24 mouse cellular contexts compared by ENCODE assay signal in genomic region chr3:126627968-126628367, GRCm38 (mm10). TPM values are rescaled to one million over a fixed set of nuclear protein-coding genes. Genes with fewer than 3 reads are reported as not detected.
DNase-seq lines count a peak whose midpoint lies in the region; ATAC-seq and TF ChIP-seq lines count a peak whose summit lies in the region.
"Had no signal": no experiment of that assay in that cellular context is flagged by ENCODE, and none has a peak within 500 bp of the region (broad histone marks: within the 10 kb centered on the region; RNA-seq: fewer than 3 reads in every experiment).

No protein-coding gene starts in this region.

- no peaks in the 10 kb centered on the region for H3K9me3 ChIP-seq in heart, embryonic 13.5 days
- no peaks in the 10 kb centered on the region for H3K9me3 ChIP-seq in heart, postnatal 0 days (replicated peaks; ENCODE audit: control insufficient read depth, low read length)
- no peaks in the 10 kb centered on the region for H3K9me3 ChIP-seq in lung, postnatal 0 days (ENCODE audit: low read length)
- H3K9me3 ChIP-seq: forebrain, embryonic 10.5 days; forebrain, embryonic 13.5 days; heart, embryonic 12.5 days; hindbrain, embryonic 10.5 days; hindbrain, embryonic 13.5 days; intestine, embryonic 15.5 days had no signal

- H3K4me2 ChIP-seq in heart, embryonic 13.5 days: no peak overlapping the region
- H3K4me2 ChIP-seq in heart, postnatal 0 days (ENCODE audit: low read depth, low read length): no peak overlapping the region
- no peak overlapping the region for H3K4me2 ChIP-seq in lung, postnatal 0 days (replicated peaks; ENCODE audit: low read depth, low read length)
- H3K4me2 ChIP-seq: forebrain, embryonic 13.5 days; heart, embryonic 12.5 days; hindbrain, embryonic 13.5 days; intestine, embryonic 15.5 days had no signal

- H3K27ac ChIP-seq in heart, embryonic 13.5 days (replicated peaks): peak overlapping the region; percentile 79
- peak overlapping the region; percentile 79 for H3K27ac ChIP-seq in heart, postnatal 0 days (ENCODE audit: low read depth)
- peak overlapping the region; percentile 16; the same call in 1 of the 2 replicates for H3K27ac ChIP-seq in lung, postnatal 0 days (ENCODE audit: low read length)
- H3K27ac ChIP-seq in macrophage: peak overlapping the region; percentile 95
- H3K27ac ChIP-seq: forebrain, embryonic 10.5 days; forebrain, embryonic 13.5 days; gastrocnemius, adult 2 months; hindbrain, embryonic 10.5 days; hindbrain, embryonic 13.5 days; intestine, embryonic 15.5 days had no signal

- H3K27me3 ChIP-seq in heart, embryonic 13.5 days (replicated peaks): no peaks in the 10 kb centered on the region
- H3K27me3 ChIP-seq in heart, postnatal 0 days (ENCODE audit: control insufficient read depth, insufficient read depth, low read length): no peaks in the 10 kb centered on the region
- H3K27me3 ChIP-seq in lung, postnatal 0 days (replicated peaks; ENCODE audit: insufficient read depth, low read length): no peaks in the 10 kb centered on the region
- H3K27me3 ChIP-seq: forebrain, embryonic 13.5 days; heart, embryonic 12.5 days; hindbrain, embryonic 13.5 days; intestine, embryonic 15.5 days had no signal

- 79% methylated on average over 4 of the region's 4 CpGs for WGBS in heart, embryonic 13.5 days
- 87% methylated on average over 4 of the region's 4 CpGs for WGBS in heart, postnatal 0 days
- 33% methylated on average over 4 of the region's 4 CpGs for WGBS in lung, postnatal 0 days
- 44% methylated on average over 4 of the region's 4 CpGs for WGBS in macrophage (ENCODE audit: missing documents)

- no peak for TF ChIP-seq EP300 in heart, postnatal 0 days (IDR thresholded peaks at IDR 0.05; ENCODE audit: low read depth)
- TF ChIP-seq EP300 in lung, postnatal 0 days (IDR thresholded peaks at IDR 0.05): peak; percentile 63; the same call in 1 of the 2 replicates

- peaks cover 67% of the 10 kb centered on the region for H3K4me1 ChIP-seq in heart, embryonic 13.5 days
- peaks cover 49% of the 10 kb centered on the region for H3K4me1 ChIP-seq in heart, postnatal 0 days (ENCODE audit: control insufficient read depth, insufficient read depth)
- peaks cover 11% of the 10 kb centered on the region; the same call in 1 of the 2 replicates for H3K4me1 ChIP-seq in lung, postnatal 0 days (ENCODE audit: insufficient read depth, low read depth, low read length)
- H3K4me1 ChIP-seq: forebrain, embryonic 13.5 days; intestine, embryonic 15.5 days had no signal

- no peak overlapping the region for H3K9ac ChIP-seq in heart, embryonic 13.5 days
- H3K9ac ChIP-seq in heart, postnatal 0 days (replicated peaks; ENCODE audit: low read depth, low read length): no peak overlapping the region
- no peak overlapping the region for H3K9ac ChIP-seq in lung, postnatal 0 days (replicated peaks; ENCODE audit: low read depth)
- H3K9ac ChIP-seq: forebrain, embryonic 13.5 days; forebrain, postnatal 0 days; heart, embryonic 12.5 days; hindbrain, embryonic 13.5 days; intestine, embryonic 15.5 days had no signal

- no peaks in the 10 kb centered on the region; the same call in 1 of the 2 replicates for H3K36me3 ChIP-seq in heart, embryonic 13.5 days
- H3K36me3 ChIP-seq in heart, postnatal 0 days (replicated peaks; ENCODE audit: control insufficient read depth, insufficient read depth, low read length): no peaks in the 10 kb centered on the region
- no peaks in the 10 kb centered on the region for H3K36me3 ChIP-seq in lung, postnatal 0 days (ENCODE audit: insufficient read depth, low read length)
- H3K36me3 ChIP-seq in macrophage (ENCODE audit: inconsistent target): no peaks in the 10 kb centered on the region
- H3K36me3 ChIP-seq: forebrain, embryonic 10.5 days; heart, embryonic 12.5 days; hindbrain, embryonic 10.5 days; hindbrain, embryonic 13.5 days; intestine, embryonic 15.5 days had no signal

- no peak for DNase-seq in heart, adult 8-10 months (ENCODE audit: low spot score)
- no peak for DNase-seq in heart, postnatal 0 days (ENCODE audit: low spot score)
- DNase-seq in heart, postnatal 10 days: no peak
- DNase-seq in lung, postnatal 0 days (ENCODE audit: low spot score): peak; percentile 75
- DNase-seq in lung, postnatal 4 days: no peak
- no peak for DNase-seq in MN1 (ENCODE audit: low spot score)
- DNase-seq: adrenal gland, adult 8-10 months; adrenal gland, postnatal 25 days; cerebellum, adult 18-20 months; cerebellum, adult 9-10 months; cerebellum, postnatal 14 days; forebrain, postnatal 0 days; gastrocnemius, adult 2 months; gastrocnemius, postnatal 14 days; kidney, adult 11 months had no signal

- intact Hi-C loops in heart, postnatal 10 days (cut with DNase I): loop anchor here (2.0 kb wide), 1 partner anchor 17 kb away; no protein-coding TSS in a partner anchor

- TF ChIP-seq CTCF in heart, postnatal 0 days (IDR thresholded peaks at IDR 0.05; ENCODE audit: low read depth): no peak
- TF ChIP-seq CTCF in lung, postnatal 0 days (IDR thresholded peaks at IDR 0.05): no peak

- H3K79me2 ChIP-seq in macrophage (ENCODE audit: inconsistent target): peaks cover 64% of the 10 kb centered on the region

- ATAC-seq in heart, embryonic 13.5 days (ENCODE audit: extremely low read depth, insufficient number of reproducible peaks, low FRiP score, low TSS enrichment): no peak
- no peak for ATAC-seq in heart, postnatal 0 days (ENCODE audit: insufficient read depth, low read depth)
- ATAC-seq in lung, postnatal 0 days: 0 out of 2 replicates have a peak, but pooled peaks have one; percentile 6
- ATAC-seq: forebrain, embryonic 13.5 days; forebrain, postnatal 0 days; hindbrain, embryonic 16.5 days; intestine, embryonic 15.5 days had no signal

- no peak overlapping the region for H3K4me3 ChIP-seq in heart, embryonic 13.5 days
- no peak overlapping the region for H3K4me3 ChIP-seq in heart, postnatal 0 days (ENCODE audit: low read depth, low read length)
- no peak overlapping the region for H3K4me3 ChIP-seq in lung, postnatal 0 days (ENCODE audit: low read depth, low read length)
- H3K4me3 ChIP-seq in macrophage (ENCODE audit: inconsistent target): no peak overlapping the region
- H3K4me3 ChIP-seq: forebrain, embryonic 10.5 days; forebrain, embryonic 13.5 days; gastrocnemius, adult 2 months; heart, embryonic 12.5 days; hindbrain, embryonic 10.5 days; hindbrain, embryonic 13.5 days; intestine, embryonic 15.5 days had no signal

RNA-seq across cellular contexts. Expression of gene Camk2d, which starts 31.9 kb away (rescaled TPM):
- polyA plus RNA-seq in heart, embryonic 13.5 days (2015; fragmentation: Nextera tagmentation; extraction: Ambion mirVana): 87.4 and 97.6 TPM in 2 replicates
- total RNA-seq in heart, adult 8-10 months (2022): 100 to 1,000 TPM; 135 to 156 (median 140) TPM
- 191 and 217 TPM in 2 replicates for total RNA-seq in heart, postnatal 0 days (2014; rRNA removed; ENCODE audit: low replicate concordance)
- 96.2 and 109 TPM in 2 replicates for polyA plus RNA-seq in heart, postnatal 0 days (2015; fragmentation: Nextera tagmentation; extraction: Ambion mirVana)
- total RNA-seq in heart, postnatal 10 days (2021): 100 to 1,000 TPM; 187 to 196 TPM
- polyA plus RNA-seq in lung, postnatal 0 days (2015; fragmentation: Nextera tagmentation; extraction: Ambion mirVana): 36.6 and 39.9 TPM in 2 replicates
- total RNA-seq in macrophage (2018; cell fraction: chromatin; rRNA removed): 1,000 to 10,000 TPM in 2 of 26 experiments, 100 to 1,000 TPM in 24; 279 to 1,204 (median 350) TPM
- 100 to 1,000 TPM in 2 of 26 experiments, 10 to 100 TPM in 24; 62.6 to 103 (median 86.1) TPM for total RNA-seq in macrophage (2018; cell fraction: cytosol; rRNA removed)
- total RNA-seq in macrophage (2018; cell fraction: nucleus; rRNA removed): 1,000 to 10,000 TPM in 1 of 26 experiments, 100 to 1,000 TPM in 25; 170 to 1,142 (median 219) TPM
- polyA plus RNA-seq in macrophage (2018): 34.7 to 93.5 TPM (median 69.7 TPM) in 3 replicates

Comparison
In these comparisons a context has a peak if more than half of its experiments do, and no peak if none do; other contexts are left out.
1. H3K27ac ChIP-seq: peak in every context shown above with its lines; median percentile 95 in macrophage; 79 in heart, embryonic 13.5 days; 79 in heart, postnatal 0 days; 16 in lung, postnatal 0 days.